Mouse (Mus musculus) lung, adult 2 months (tissue): Measurements from ENCODE around the gene Cpox. TPM values are rescaled to one million over a fixed set of nuclear protein-coding genes. Genes with fewer than 3 reads are reported as not detected.
A peak's percentile ranks its signal among the peaks of the same experiment; 100 is the strongest.

ENCODE experiments used
- DNase-seq: peaks from one replicate; pipeline ENCODE4 v3.0.0; 2022
- H3K4me1 ChIP-seq: fragments of 200-500 bp; 2 replicates; pipeline ENCODE4 v1.6.1; 2011; ENCODE audit warnings: low read length; ENCODE audit not compliant: control insufficient read depth, insufficient read depth
- H3K4me3 ChIP-seq: fragments of 200-500 bp; replicated peaks from 2 replicates; pipeline ENCODE3; 2011; ENCODE audit warnings: low read depth, mild to moderate bottlenecking, control low read depth, low read length; ENCODE audit errors: extremely low read depth
- CTCF ChIP-seq: fragments of 200-500 bp; IDR thresholded peaks from 2 replicates; pipeline ENCODE4 v1.5.1; 2011; ENCODE audit warnings: mild to moderate bottlenecking, low read length, control low read depth; ENCODE audit not compliant: insufficient read depth
- POLR2A ChIP-seq: fragments of 200-500 bp; IDR thresholded peaks from 2 replicates; pipeline ENCODE4 v1.6.1; 2011; ENCODE audit warnings: low read depth, mild to moderate bottlenecking, control low read depth, low read length, borderline replicate concordance; ENCODE audit errors: extremely low read depth
- WGBS: fragments of 180-500 bp; shearing (Covaris S2); methylation state at CpG from one replicate; pipeline ENCODE4 v1.1.7; 2018; 5-methylcytosine and 5-hydroxymethylcytosine counted together
- polyA plus RNA-seq: library from polyadenylated mRNA; depleted of rRNA; stranded (reverse); fragments of >200 nt; gene quantifications from 2 replicates; pipeline ENCODE4 v1.2.3, GENCODE M21; 2012; rRNA removed

Cpox gene
- polyA plus RNA-seq, 1 experiment, result 11.5 TPM

DNA sequence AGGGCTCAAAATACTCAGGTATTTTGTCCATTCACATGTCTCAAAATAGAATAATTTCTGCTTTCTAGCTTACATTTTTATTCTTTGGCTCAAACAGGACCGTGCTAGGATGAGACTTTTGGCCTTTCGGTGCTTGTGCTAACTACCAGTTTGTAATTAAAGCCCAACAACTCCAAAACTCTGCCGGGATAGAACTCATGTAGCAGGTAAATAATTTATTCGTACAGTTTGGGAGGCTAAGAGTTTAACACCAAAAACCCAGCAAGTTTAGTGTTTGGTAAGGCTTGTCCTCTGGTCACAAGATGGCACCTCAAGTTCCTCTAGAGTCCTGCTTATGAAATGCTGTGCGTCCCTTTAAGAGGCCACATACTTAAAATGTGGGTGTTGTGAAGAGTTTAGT, 70.7 kb downstream of the Cpox start:
- DNase-seq, result no peak
- WGBS, result 94% methylated on average over 5 of the region's 5 CpGs

DNA sequence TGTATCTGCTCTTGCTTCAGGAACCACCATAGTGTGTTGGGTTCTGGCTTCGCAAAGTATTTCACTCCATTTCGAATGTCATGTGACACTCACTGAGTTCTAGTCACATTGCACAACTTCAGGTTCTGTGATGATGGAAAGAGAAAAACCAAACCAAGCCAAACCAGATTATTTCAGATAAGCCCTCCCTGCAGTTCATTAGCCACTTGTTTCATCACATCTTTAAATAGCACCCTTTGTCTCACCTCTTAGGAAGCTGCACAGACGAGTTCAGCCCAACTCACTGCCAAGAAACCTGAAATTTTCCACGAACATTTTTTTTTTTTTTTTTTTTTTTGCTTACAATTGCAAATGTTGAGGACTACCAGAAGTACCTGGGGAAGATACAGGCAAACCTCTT, 76.6 kb downstream of the Cpox start:
- 54% methylated on average over 4 of the region's 4 CpGs for WGBS
- Histone ChIP-seq H3K4me1 (no peaks in the 10 kb centered on the region), H3K4me3 (no peak overlapping the region)
- DNase-seq, result no peak
- no peak for TF ChIP-seq POLR2A
- TF ChIP-seq CTCF, result no peak

More for the DNA sequence above, 70.7 kb downstream of the Cpox start:
- no peaks in the 10 kb centered on the region for H3K4me1 ChIP-seq
- H3K4me3 ChIP-seq, result no peak overlapping the region
- TF ChIP-seq POLR2A, result no peak
- TF ChIP-seq CTCF, result no peak

DNA sequence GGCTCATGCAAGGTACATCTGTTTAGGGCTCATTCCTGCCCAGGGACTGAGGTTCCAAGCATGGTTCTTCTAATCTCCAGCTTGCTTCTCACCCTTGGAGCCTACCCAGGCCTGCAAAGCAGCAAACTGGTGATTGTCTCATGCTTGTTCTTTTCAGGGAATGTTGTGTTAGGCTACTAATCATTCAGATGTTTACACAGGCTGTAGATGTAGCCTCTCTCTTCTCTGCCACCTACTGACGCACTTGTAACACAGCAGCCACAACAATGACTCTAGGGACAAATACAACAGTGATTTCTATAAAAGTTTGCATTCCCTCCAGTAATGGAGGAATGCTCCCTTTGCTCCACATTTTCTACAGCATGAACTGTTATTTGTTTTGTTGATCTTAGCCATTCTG, 81.2 kb downstream of the Cpox start:
- DNase-seq, result no peak
- Histone ChIP-seq H3K4me1 (no peaks in the 10 kb centered on the region), H3K4me3 (no peak overlapping the region)
- TF ChIP-seq CTCF, result 0 out of 2 replicates have a peak, but pooled peaks have one; percentile 6
- TF ChIP-seq POLR2A, result no peak
- 7% methylated on average over 1 of the region's 1 CpGs for WGBS

DNA sequence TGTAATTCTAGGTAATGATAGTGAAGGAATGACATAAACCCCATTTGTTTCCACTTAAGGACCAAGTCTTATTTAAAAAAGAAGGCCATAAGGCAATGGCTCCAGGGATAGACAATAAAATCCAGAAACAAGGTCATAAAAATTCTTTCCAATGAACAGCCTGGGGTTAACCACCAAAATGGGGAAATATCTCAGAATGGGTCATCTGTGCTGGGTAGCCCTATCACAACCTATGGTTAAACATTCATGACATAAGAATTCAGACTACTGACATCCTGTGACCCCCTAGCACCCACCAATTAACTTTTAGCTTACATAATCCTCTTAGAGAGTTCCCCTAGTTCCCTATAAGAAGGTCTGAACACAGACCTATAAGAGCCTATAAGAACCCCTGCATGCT, 86.1 kb downstream of the Cpox start:
- Histone ChIP-seq H3K4me3 (no peak overlapping the region), H3K4me1 (no peaks in the 10 kb centered on the region)
- no peak for DNase-seq
- TF ChIP-seq CTCF, result no peak
- TF ChIP-seq POLR2A, result no peak

DNA sequence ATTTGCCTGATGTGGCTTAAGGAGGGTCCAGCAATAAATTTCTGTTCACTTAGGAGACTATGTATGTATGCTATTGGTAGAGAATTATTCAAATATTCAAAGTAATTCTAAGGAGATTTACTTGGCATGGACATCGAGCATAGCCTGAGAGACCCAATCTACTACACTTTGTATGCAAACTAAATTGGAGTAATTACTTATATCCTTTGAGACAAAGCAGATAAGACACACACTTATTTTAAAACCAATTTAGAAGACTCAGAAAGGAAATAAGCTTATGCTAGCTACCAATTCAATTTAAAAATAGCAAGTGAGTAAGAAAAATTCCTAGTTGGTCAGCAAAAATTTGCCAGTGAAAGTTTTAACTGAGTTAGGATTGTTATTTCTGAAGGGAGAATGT, 93.0 kb downstream of the Cpox start, which contains the start of gene Olfr172:
Gene Olfr172, minus strand, starts transcription at position 101 of the 400 bp plus-strand sequence.
- no peak for TF ChIP-seq CTCF

More for the DNA sequence above, 93.0 kb downstream of the Cpox start, which contains the start of gene Olfr172:
- no peak for DNase-seq
- 71% methylated on average over 1 of the region's 1 CpGs for WGBS
- no peak within 1 kb of the TSS for H3K4me3 ChIP-seq
- H3K4me1 ChIP-seq, result no peaks in the 10 kb centered on the region

Other genes with a start within 250 kb of the Cpox start
- 38.8 and 60.1 TPM in 2 replicates for gene St3gal6, start 146.0 kb upstream of the Cpox start, polyA plus RNA-seq
- not detected in 2 replicates for gene Gm813, start 53.3 kb upstream of the Cpox start, polyA plus RNA-seq
- gene E330017A01Rik, start 31.6 kb upstream of the Cpox start, polyA plus RNA-seq, result not detected in 2 replicates
- 0.09 and 0.31 TPM in 2 replicates for gene Gpr15, start 48.8 kb downstream of the Cpox start, polyA plus RNA-seq
- gene Cldnd1, start 57.6 kb downstream of the Cpox start, polyA plus RNA-seq, result 49.8 and 72.9 TPM in 2 replicates
- gene Olfr172, start 92.9 kb downstream of the Cpox start, polyA plus RNA-seq, result not detected in 2 replicates
- not detected in 2 replicates for gene Olfr173, start 130.0 kb downstream of the Cpox start, polyA plus RNA-seq
- gene Olfr175-ps1, start 156.5 kb downstream of the Cpox start, polyA plus RNA-seq, result not detected in 2 replicates
- gene Olfr177, start 204.5 kb downstream of the Cpox start, polyA plus RNA-seq, result not detected in 2 replicates
- gene Olfr178, start 221.8 kb downstream of the Cpox start, polyA plus RNA-seq, result not detected in 2 replicates